Mouse (Mus musculus): Measurements from ENCODE around the gene Nhlrc4. TPM values are rescaled to one million over a fixed set of nuclear protein-coding genes. Genes with fewer than 3 reads are reported as not detected.
A peak's percentile ranks its signal among the peaks of the same experiment; 100 is the strongest.

The Nhlrc4 gene
- polyA plus RNA-seq, 1 experiment from 2014 or later = not detected

DNA sequence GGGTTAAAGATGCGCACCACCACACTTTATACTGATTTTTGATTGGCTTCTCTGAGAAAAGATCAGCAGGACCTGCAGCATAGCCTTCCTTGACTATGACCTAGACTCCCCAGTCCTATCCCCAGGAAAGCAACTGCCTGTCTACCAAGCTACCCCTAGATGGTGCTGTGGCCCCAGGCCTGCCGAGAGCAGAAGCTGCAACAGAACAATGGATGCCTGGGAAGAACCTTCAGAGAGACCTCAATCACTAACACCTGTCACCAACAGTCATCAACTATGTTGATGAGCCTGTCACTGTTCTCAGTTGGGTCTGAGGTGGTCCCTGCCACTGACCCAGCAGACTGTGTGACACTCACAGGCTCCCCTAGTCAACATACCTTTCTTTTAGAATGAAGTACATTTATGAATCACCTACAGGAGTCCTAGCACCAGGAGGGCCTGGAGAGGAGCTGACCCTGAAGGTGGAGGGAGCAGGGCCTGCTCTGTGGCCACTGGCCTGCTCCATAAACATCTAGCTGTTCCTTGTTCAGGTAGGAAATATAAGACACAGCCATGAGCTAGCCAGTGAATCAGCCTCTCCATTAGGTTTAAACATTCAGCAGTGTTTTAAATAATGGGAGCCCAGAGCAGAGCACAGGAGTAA lies 50.7 kb downstream of the Nhlrc4 start:
- ATAC-seq (ENCODE audit: insufficient read depth) = peak; percentile 44; the same call in 1 of the 2 replicates
- H3K27ac ChIP-seq (ENCODE audit: low read depth) = no peak overlapping the region
- H3K36me3 ChIP-seq (ENCODE audit: insufficient read depth) = peaks cover 12% of the 10 kb centered on the region; the same call in 1 of the 2 replicates

More for the DNA sequence above, 50.7 kb downstream of the Nhlrc4 start:
- Histone ChIP-seq H3K4me2 (no peak overlapping the region), H3K4me1 (ENCODE audit: insufficient read depth) (no peaks in the 10 kb centered on the region), H3K9ac (no peak overlapping the region), H3K9me3 (ENCODE audit: low read depth, low read length) (no peaks in the 10 kb centered on the region), H3K4me3 (ENCODE audit: low read depth, low read length) (no peak overlapping the region), H3K27me3 (ENCODE audit: insufficient read depth, low read length) (no peaks in the 10 kb centered on the region)
- DNase-seq = peak; percentile 83
- peak; percentile 90 for TF ChIP-seq CTCF (IDR thresholded peaks at IDR 0.05; ENCODE audit: low read depth)
- WGBS = 24% methylated on average over 2 of the region's 2 CpGs

Other genes with a start within 250 kb of the Nhlrc4 start
- gene Gng13, start 227.8 kb downstream of the Nhlrc4 start, polyA plus RNA-seq (2014; fragmentation: Nextera tagmentation; extraction: Ambion mirVana) = 1.3 and 1.4 TPM in 2 replicates
- 27.1 and 32.3 TPM in 2 replicates for gene Chtf18, start 217.5 kb downstream of the Nhlrc4 start, polyA plus RNA-seq (2014; fragmentation: Nextera tagmentation; extraction: Ambion mirVana)
- gene Rpusd1, start 217.3 kb downstream of the Nhlrc4 start, polyA plus RNA-seq (2014; fragmentation: Nextera tagmentation; extraction: Ambion mirVana) = 22.1 and 22.6 TPM in 2 replicates
- gene Mslnl, start 208.9 kb downstream of the Nhlrc4 start, polyA plus RNA-seq (2014; fragmentation: Nextera tagmentation; extraction: Ambion mirVana) = 0.24 and 0.31 TPM in 2 replicates
- gene Msln, start 190.6 kb downstream of the Nhlrc4 start, polyA plus RNA-seq (2014; fragmentation: Nextera tagmentation; extraction: Ambion mirVana) = 1.8 and 4.6 TPM in 2 replicates
- gene Narfl, start 171.2 kb downstream of the Nhlrc4 start, polyA plus RNA-seq (2014; fragmentation: Nextera tagmentation; extraction: Ambion mirVana) = 24.3 and 25.6 TPM in 2 replicates
- 55.1 and 57.9 TPM in 2 replicates for gene Haghl, start 159.3 kb downstream of the Nhlrc4 start, polyA plus RNA-seq (2014; fragmentation: Nextera tagmentation; extraction: Ambion mirVana)
- 0.12 TPM in 1 of 2 replicates, not detected in the other for gene Ccdc78, start 158.4 kb downstream of the Nhlrc4 start, polyA plus RNA-seq (2014; fragmentation: Nextera tagmentation; extraction: Ambion mirVana)
- gene Fam173a, start 152.1 kb downstream of the Nhlrc4 start, polyA plus RNA-seq (2014; fragmentation: Nextera tagmentation; extraction: Ambion mirVana) = 81.9 and 96.8 TPM in 2 replicates
- not detected in 2 replicates for gene AC134908.4, start 149.3 kb downstream of the Nhlrc4 start, polyA plus RNA-seq (2014; fragmentation: Nextera tagmentation; extraction: Ambion mirVana)
- gene Metrn, start 147.8 kb downstream of the Nhlrc4 start, polyA plus RNA-seq (2014; fragmentation: Nextera tagmentation; extraction: Ambion mirVana) = 10.4 and 12.7 TPM in 2 replicates
- gene Fbxl16, start 135.9 kb downstream of the Nhlrc4 start, polyA plus RNA-seq (2014; fragmentation: Nextera tagmentation; extraction: Ambion mirVana) = 0.97 and 1.3 TPM in 2 replicates
- gene Wdr24, start 121.3 kb downstream of the Nhlrc4 start, polyA plus RNA-seq (2014; fragmentation: Nextera tagmentation; extraction: Ambion mirVana) = 24.6 and 26.0 TPM in 2 replicates
- 39.5 and 40.6 TPM in 2 replicates for gene Jmjd8, start 116.1 kb downstream of the Nhlrc4 start, polyA plus RNA-seq (2014; fragmentation: Nextera tagmentation; extraction: Ambion mirVana)
- gene Stub1, start 111.6 kb downstream of the Nhlrc4 start, polyA plus RNA-seq (2014; fragmentation: Nextera tagmentation; extraction: Ambion mirVana) = 335 and 367 TPM in 2 replicates
- 1.8 and 2.0 TPM in 2 replicates for gene Rhbdl1, start 107.7 kb downstream of the Nhlrc4 start, polyA plus RNA-seq (2014; fragmentation: Nextera tagmentation; extraction: Ambion mirVana)
- gene Gm20683, start 103.2 kb downstream of the Nhlrc4 start, polyA plus RNA-seq (2014; fragmentation: Nextera tagmentation; extraction: Ambion mirVana) = 1.0 and 1.4 TPM in 2 replicates
- gene Rhot2, start 100.1 kb downstream of the Nhlrc4 start, polyA plus RNA-seq (2014; fragmentation: Nextera tagmentation; extraction: Ambion mirVana) = 10.8 and 11.0 TPM in 2 replicates
- gene Wdr90, start 83.5 kb downstream of the Nhlrc4 start, polyA plus RNA-seq (2014; fragmentation: Nextera tagmentation; extraction: Ambion mirVana) = 29.9 and 34.1 TPM in 2 replicates
- 17.7 and 17.9 TPM in 2 replicates for gene Mcrip2, start 76.2 kb downstream of the Nhlrc4 start, polyA plus RNA-seq (2014; fragmentation: Nextera tagmentation; extraction: Ambion mirVana)
- 44.6 and 45.7 TPM in 2 replicates for gene Mettl26, start 69.9 kb downstream of the Nhlrc4 start, polyA plus RNA-seq (2014; fragmentation: Nextera tagmentation; extraction: Ambion mirVana)
- 0.57 and 0.87 TPM in 2 replicates for gene Wfikkn1, start 64.1 kb downstream of the Nhlrc4 start, polyA plus RNA-seq (2014; fragmentation: Nextera tagmentation; extraction: Ambion mirVana)
- gene Rab40c, start 25.2 kb downstream of the Nhlrc4 start, polyA plus RNA-seq (2014; fragmentation: Nextera tagmentation; extraction: Ambion mirVana) = 15.3 and 15.4 TPM in 2 replicates
- 65.9 and 69.0 TPM in 2 replicates for gene Pigq, start within 50 bp of the Nhlrc4 start, polyA plus RNA-seq (2014; fragmentation: Nextera tagmentation; extraction: Ambion mirVana)
- gene A930017K11Rik, start 7.6 kb upstream of the Nhlrc4 start, polyA plus RNA-seq (2014; fragmentation: Nextera tagmentation; extraction: Ambion mirVana) = 0.16 and 0.26 TPM in 2 replicates
- gene Capn15, start 40.8 kb upstream of the Nhlrc4 start, polyA plus RNA-seq (2014; fragmentation: Nextera tagmentation; extraction: Ambion mirVana) = 26.7 and 30.5 TPM in 2 replicates
- 15.2 and 15.3 TPM in 2 replicates for gene Rab11fip3, start 124.6 kb upstream of the Nhlrc4 start, polyA plus RNA-seq (2014; fragmentation: Nextera tagmentation; extraction: Ambion mirVana)
- gene Decr2, start 145.4 kb upstream of the Nhlrc4 start, polyA plus RNA-seq (2014; fragmentation: Nextera tagmentation; extraction: Ambion mirVana) = 24.9 and 25.0 TPM in 2 replicates
- gene Nme4, start 150.6 kb upstream of the Nhlrc4 start, polyA plus RNA-seq (2014; fragmentation: Nextera tagmentation; extraction: Ambion mirVana) = 94.8 and 96.4 TPM in 2 replicates
- 1.3 and 1.7 TPM in 2 replicates for gene Tmem8, start 168.3 kb upstream of the Nhlrc4 start, polyA plus RNA-seq (2014; fragmentation: Nextera tagmentation; extraction: Ambion mirVana)
- gene Mrpl28, start 178.5 kb upstream of the Nhlrc4 start, polyA plus RNA-seq (2014; fragmentation: Nextera tagmentation; extraction: Ambion mirVana) = 210 and 217 TPM in 2 replicates
- 18.8 and 27.7 TPM in 2 replicates for gene Axin1, start 193.7 kb upstream of the Nhlrc4 start, polyA plus RNA-seq (2014; fragmentation: Nextera tagmentation; extraction: Ambion mirVana)